Mouse (Mus musculus) heart, adult 2 months (tissue): ENCODE measurements around the gene Thsd4.

Source experiments
- CTCF ChIP-seq: fragments of 200-600 bp; IDR thresholded peaks from 2 replicates; pipeline ENCODE4 v1.8.1; 2022; ENCODE audit warnings: antibody characterized with exemption, mild to moderate bottlenecking, moderate library complexity
- EP300 ChIP-seq: fragments of 200-500 bp; IDR thresholded peaks from 2 replicates; pipeline ENCODE4 v1.6.1; 2011; ENCODE audit warnings: low read depth, low read length, control low read depth; ENCODE audit not compliant: insufficient read depth
- POLR2A ChIP-seq: fragments of 200-500 bp; IDR thresholded peaks from 2 replicates; pipeline ENCODE4 v1.6.1; 2011; ENCODE audit warnings: mild to moderate bottlenecking, low read depth, low read length, control low read depth; ENCODE audit not compliant: insufficient read depth

GRCm38 (mm10) chr9:59930248-59930647 is 591.6 kb downstream of the Thsd4 start:
- TF ChIP-seq CTCF (no peak), POLR2A (no peak), EP300 (no peak)
